Mouse (Mus musculus): Measurements from ENCODE around the gene Eif5a. TPM values are rescaled to one million over a fixed set of nuclear protein-coding genes. Genes with fewer than 3 reads are reported as not detected.

Gene Eif5a
- polyA plus RNA-seq (2014; fragmentation: Nextera tagmentation; extraction: Ambion mirVana): 1,778 and 1,800 TPM in 2 replicates

GRCm38 (mm10) chr11:69921114-69922011 lies at the start of gene Eif5a:
Eif5a (minus strand) TSS chr11:69921958.
- WGBS: under 1% methylated on average over 78 of the region's 78 CpGs
- H3K4me2 ChIP-seq: peak within 1 kb of the TSS; percentile 87
- ATAC-seq (ENCODE audit: low FRiP score) (peak; percentile 96), DNase-seq (ENCODE audit: low spot score, missing footprints) (peak; percentile 100)
- peaks cover 14% of the 10 kb centered on the region for H3K36me3 ChIP-seq (ENCODE audit: control insufficient read depth, insufficient read depth, low read length)
- peak within 1 kb of the TSS; percentile 95 for H3K4me3 ChIP-seq (ENCODE audit: low read depth, low read length)
- H3K4me1 ChIP-seq (ENCODE audit: control insufficient read depth, insufficient read depth, low read length): peaks cover 14% of the 10 kb centered on the region
- no peaks in the 10 kb centered on the region for H3K9me3 ChIP-seq (ENCODE audit: control insufficient read depth, low read length)
- peak within 1 kb of the TSS; percentile 94 for H3K9ac ChIP-seq (ENCODE audit: low read length)
- no peaks in the 10 kb centered on the region for H3K27me3 ChIP-seq (ENCODE audit: control insufficient read depth, insufficient read depth, low read length)
- H3K27ac ChIP-seq (ENCODE audit: low read depth, low read length): peak within 1 kb of the TSS; percentile 92

- H3K4me1 ChIP-seq (ENCODE audit: control insufficient read depth, insufficient read depth, low read length): peaks cover 3% of the 10 kb centered on the region; the same call in 1 of the 2 replicates
- no peak overlapping the region for H3K4me2 ChIP-seq
- H3K9me3 ChIP-seq (ENCODE audit: control insufficient read depth, low read length): no peaks in the 10 kb centered on the region
- peaks cover 21% of the 10 kb centered on the region for H3K36me3 ChIP-seq (ENCODE audit: control insufficient read depth, insufficient read depth, low read length)
- 88% methylated on average over 3 of the region's 3 CpGs for WGBS
- ATAC-seq (ENCODE audit: low FRiP score): no peak
- no peak overlapping the region for H3K9ac ChIP-seq (ENCODE audit: low read length)
- no peak for DNase-seq (ENCODE audit: low spot score, missing footprints)
- peaks cover 26% of the 10 kb centered on the region for H3K27me3 ChIP-seq (ENCODE audit: control insufficient read depth, insufficient read depth, low read length)
- no peak overlapping the region for H3K27ac ChIP-seq (ENCODE audit: low read depth, low read length)
- H3K4me3 ChIP-seq (ENCODE audit: low read depth, low read length): no peak overlapping the region
Measured at GRCm38 (mm10) chr11:69970775-69971174, 49.0 kb upstream of the Eif5a start.

- H3K27me3 ChIP-seq (ENCODE audit: control insufficient read depth, insufficient read depth, low read length): peaks cover 31% of the 10 kb centered on the region
- peaks cover 5% of the 10 kb centered on the region; the same call in 1 of the 2 replicates for H3K4me1 ChIP-seq (ENCODE audit: control insufficient read depth, insufficient read depth, low read length)
- 90% methylated on average over 6 of the region's 6 CpGs for WGBS
- no peak overlapping the region for H3K27ac ChIP-seq (ENCODE audit: low read depth, low read length)
- ATAC-seq (ENCODE audit: low FRiP score): no peak
- no peak for DNase-seq (ENCODE audit: low spot score, missing footprints)
- no peak overlapping the region for H3K4me3 ChIP-seq (ENCODE audit: low read depth, low read length)
- no peaks in the 10 kb centered on the region for H3K9me3 ChIP-seq (ENCODE audit: control insufficient read depth, low read length)
- H3K36me3 ChIP-seq (ENCODE audit: control insufficient read depth, insufficient read depth, low read length): peaks cover 21% of the 10 kb centered on the region
- H3K9ac ChIP-seq (ENCODE audit: low read length): no peak overlapping the region
- H3K4me2 ChIP-seq: no peak overlapping the region
Measured at GRCm38 (mm10) chr11:69970222-69970621, 48.5 kb upstream of the Eif5a start.

- Histone ChIP-seq H3K9me3 (ENCODE audit: control insufficient read depth, low read length) (no peaks in the 10 kb centered on the region), H3K4me1 (ENCODE audit: control insufficient read depth, insufficient read depth, low read length) (peaks cover 6% of the 10 kb centered on the region; the same call in 1 of the 2 replicates), H3K36me3 (ENCODE audit: control insufficient read depth, insufficient read depth, low read length) (peaks cover 17% of the 10 kb centered on the region), H3K4me3 (ENCODE audit: low read depth, low read length) (no peak overlapping the region), H3K4me2 (no peak overlapping the region), H3K27me3 (ENCODE audit: control insufficient read depth, insufficient read depth, low read length) (peaks cover 45% of the 10 kb centered on the region), H3K9ac (ENCODE audit: low read length) (no peak overlapping the region), H3K27ac (ENCODE audit: low read depth, low read length) (no peak overlapping the region)
- 91% methylated on average over 4 of the region's 4 CpGs for WGBS
- ATAC-seq (ENCODE audit: low FRiP score) (no peak), DNase-seq (ENCODE audit: low spot score, missing footprints) (no peak)
Measured at GRCm38 (mm10) chr11:69968793-69969192, 47.0 kb upstream of the Eif5a start.

GRCm38 (mm10) chr11:69966860-69967517 lies 45.2 kb upstream of the Eif5a start:
- peak overlapping the region; percentile 16; the same call in 1 of the 2 replicates for H3K4me3 ChIP-seq (ENCODE audit: low read depth, low read length)
- 41% methylated on average over 17 of the region's 17 CpGs for WGBS
- peak overlapping the region; percentile 27 for H3K4me2 ChIP-seq
- no peaks in the 10 kb centered on the region for H3K9me3 ChIP-seq (ENCODE audit: control insufficient read depth, low read length)
- peaks cover 15% of the 10 kb centered on the region; the same call in 1 of the 2 replicates for H3K36me3 ChIP-seq (ENCODE audit: control insufficient read depth, insufficient read depth, low read length)
- no peak for ATAC-seq (ENCODE audit: low FRiP score)
- H3K27me3 ChIP-seq (ENCODE audit: control insufficient read depth, insufficient read depth, low read length): peaks cover 54% of the 10 kb centered on the region
- peaks cover 6% of the 10 kb centered on the region; the same call in 1 of the 2 replicates for H3K4me1 ChIP-seq (ENCODE audit: control insufficient read depth, insufficient read depth, low read length)
- peak; percentile 85 for DNase-seq (ENCODE audit: low spot score, missing footprints)
- H3K27ac ChIP-seq (ENCODE audit: low read depth, low read length): no peak overlapping the region
- H3K9ac ChIP-seq (ENCODE audit: low read length): no peak overlapping the region; the same call in 1 of the 2 replicates

- no peaks in the 10 kb centered on the region for H3K9me3 ChIP-seq (ENCODE audit: control insufficient read depth, low read length)
- peak overlapping the region; percentile 27 for H3K4me2 ChIP-seq
- ATAC-seq (ENCODE audit: low FRiP score) (0 out of 2 replicates have a peak, but pooled peaks have one; percentile 33), DNase-seq (ENCODE audit: low spot score, missing footprints) (peak; percentile 93)
- H3K4me3 ChIP-seq (ENCODE audit: low read depth, low read length): peak overlapping the region; percentile 16; the same call in 1 of the 2 replicates
- peaks cover 14% of the 10 kb centered on the region; the same call in 1 of the 2 replicates for H3K36me3 ChIP-seq (ENCODE audit: control insufficient read depth, insufficient read depth, low read length)
- H3K27ac ChIP-seq (ENCODE audit: low read depth, low read length): no peak overlapping the region
- peaks cover 6% of the 10 kb centered on the region; the same call in 1 of the 2 replicates for H3K4me1 ChIP-seq (ENCODE audit: control insufficient read depth, insufficient read depth, low read length)
- H3K27me3 ChIP-seq (ENCODE audit: control insufficient read depth, insufficient read depth, low read length): peaks cover 54% of the 10 kb centered on the region
- peak overlapping the region; percentile 31; the same call in 1 of the 2 replicates for H3K9ac ChIP-seq (ENCODE audit: low read length)
- WGBS: 3% methylated on average over 59 of the region's 59 CpGs
Measured at GRCm38 (mm10) chr11:69966006-69966859, 44.5 kb upstream of the Eif5a start.

GRCm38 (mm10) chr11:69965271-69966005 lies 43.7 kb upstream of the Eif5a start:
- 2% methylated on average over 49 of the region's 49 CpGs for WGBS
- Histone ChIP-seq H3K9me3 (ENCODE audit: control insufficient read depth, low read length) (no peaks in the 10 kb centered on the region), H3K36me3 (ENCODE audit: control insufficient read depth, insufficient read depth, low read length) (peaks cover 12% of the 10 kb centered on the region; the same call in 1 of the 2 replicates), H3K4me2 (no peak overlapping the region), H3K27me3 (ENCODE audit: control insufficient read depth, insufficient read depth, low read length) (peaks cover 54% of the 10 kb centered on the region), H3K9ac (ENCODE audit: low read length) (no peak overlapping the region), H3K27ac (ENCODE audit: low read depth, low read length) (no peak overlapping the region), H3K4me3 (ENCODE audit: low read depth, low read length) (peak overlapping the region; percentile 16; the same call in 1 of the 2 replicates), H3K4me1 (ENCODE audit: control insufficient read depth, insufficient read depth, low read length) (peaks cover 6% of the 10 kb centered on the region; the same call in 1 of the 2 replicates)
- DNase-seq (ENCODE audit: low spot score, missing footprints) (peak; percentile 93), ATAC-seq (ENCODE audit: low FRiP score) (no peak)
